Mouse (Mus musculus) skeletal muscle tissue, adult 2 months (tissue): Measurements from ENCODE around the gene Apob.
"Not testable (repeated sequence)": the region's sequence is repeated elsewhere in the genome, so short reads cannot be mapped to it uniquely, and the experiment has no call there.

Experiments used
- DNase-seq: peaks from one replicate; pipeline ENCODE4 v3.0.0-alpha.2; 2012; ENCODE audit warnings: low read depth, low spot score

The Apob gene

DNA sequence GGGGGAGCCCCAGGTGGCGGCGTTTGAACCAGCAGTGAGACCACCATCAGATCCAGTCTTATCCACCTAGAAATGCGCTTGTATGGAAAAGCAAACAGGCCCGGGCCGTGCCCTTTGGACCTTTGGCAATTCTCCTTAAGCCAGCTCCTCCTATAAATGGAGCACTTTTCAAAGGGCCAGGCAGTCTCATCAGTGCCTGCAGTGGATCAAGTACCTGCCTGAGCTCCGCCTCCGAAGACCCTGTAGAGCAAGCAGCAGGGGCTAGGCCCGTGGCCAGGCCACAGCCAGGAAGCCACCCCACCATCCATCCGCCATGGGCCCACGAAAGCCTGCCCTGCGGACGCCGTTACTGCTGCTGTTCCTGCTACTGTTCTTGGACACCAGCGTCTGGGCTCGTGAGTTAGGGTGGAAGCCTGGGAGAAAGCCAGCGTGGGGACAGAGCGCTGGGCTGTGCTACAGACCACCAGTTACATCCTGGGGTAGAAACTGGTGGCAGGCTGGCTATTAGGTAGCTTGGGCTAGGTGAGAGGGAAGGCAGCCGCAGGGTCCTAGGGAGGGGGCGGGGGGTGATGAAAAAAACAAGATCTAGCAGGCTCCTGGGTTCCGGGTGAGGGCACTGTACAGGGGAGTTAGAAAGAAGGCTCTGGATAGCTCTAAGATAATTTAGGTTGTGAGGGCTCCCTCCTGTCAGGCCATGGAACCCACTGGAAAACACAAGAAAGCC lies at the start of gene Apob:
TSS of gene Apob (plus strand) at position 183 of the 724 bp plus-strand sequence.
- DNase-seq, result no peak

DNA sequence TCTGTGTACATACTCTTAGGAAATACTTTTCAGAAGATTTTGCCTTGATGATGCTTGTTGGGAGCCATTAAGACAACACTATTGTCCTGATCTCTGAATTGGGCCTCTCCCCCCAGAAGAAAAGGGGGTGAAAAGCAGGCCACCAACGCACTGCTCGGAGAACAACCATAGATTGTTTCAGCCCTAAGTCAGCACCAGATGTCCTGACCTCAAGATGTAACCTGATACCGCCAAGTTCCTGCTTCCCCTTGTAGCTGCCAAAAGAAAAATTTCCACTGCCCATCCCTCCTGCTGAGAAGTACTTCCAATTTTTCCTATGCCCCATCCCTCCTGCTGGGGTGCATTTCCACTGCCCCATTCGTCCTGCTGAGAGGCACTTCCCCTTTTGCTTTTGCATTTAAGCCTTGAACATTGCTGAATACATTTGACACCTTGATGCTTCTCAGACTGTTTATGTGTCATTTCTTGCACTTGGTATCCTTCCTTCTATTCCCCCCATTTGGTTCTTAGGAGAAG lies 45.0 kb upstream of the Apob start:
- no peak for DNase-seq

DNA sequence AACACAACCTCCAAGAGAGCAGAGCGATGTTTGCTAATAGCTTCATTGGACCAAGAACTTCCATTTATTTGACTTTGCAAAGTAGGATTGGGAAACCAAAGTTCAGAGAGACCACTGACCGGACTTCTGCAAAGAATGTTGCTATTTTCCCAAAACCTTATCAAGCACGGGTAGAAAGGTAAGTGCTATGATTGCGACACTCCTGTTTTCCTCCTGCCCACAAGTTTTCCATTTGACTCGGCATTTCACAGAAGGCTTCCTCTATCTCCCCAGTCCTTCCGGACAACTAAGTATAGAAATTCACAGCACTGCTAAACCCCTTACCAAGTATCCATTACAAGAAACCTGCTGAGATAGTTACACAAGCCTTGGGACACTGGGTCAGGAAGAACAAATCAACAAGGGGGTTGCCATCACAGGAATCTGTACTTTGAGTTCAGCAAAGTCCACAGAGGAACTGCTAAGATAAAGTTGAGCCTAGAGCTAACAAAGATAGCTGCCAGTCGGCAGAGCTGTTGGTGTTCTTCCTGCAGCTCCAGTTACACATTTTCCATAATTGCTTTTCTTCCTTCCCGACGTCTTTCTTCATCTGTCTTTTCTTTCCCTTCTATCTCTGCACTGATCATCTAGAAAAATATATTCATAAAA lies 27.2 kb upstream of the Apob start:
- DNase-seq, result no peak

DNA sequence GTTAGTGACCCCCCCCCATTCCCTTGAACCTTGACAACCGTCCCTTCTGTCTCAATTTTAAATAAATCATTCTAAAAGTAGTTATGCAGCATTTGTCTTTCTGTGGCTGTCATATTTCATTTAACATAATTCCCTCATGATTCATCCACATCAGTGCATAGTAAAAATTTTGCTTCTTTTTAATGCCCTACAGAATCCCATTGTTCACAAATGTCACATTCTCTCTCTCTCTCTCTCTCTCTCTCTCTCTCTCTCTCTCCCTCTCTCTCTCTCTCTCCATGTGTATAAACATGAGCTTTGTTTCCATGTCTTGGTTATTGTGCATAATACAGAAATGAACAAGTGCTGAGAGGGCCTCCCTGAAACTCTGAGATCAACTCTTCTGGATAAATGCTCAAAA lies 18.6 kb upstream of the Apob start:
- no peak for DNase-seq

DNA sequence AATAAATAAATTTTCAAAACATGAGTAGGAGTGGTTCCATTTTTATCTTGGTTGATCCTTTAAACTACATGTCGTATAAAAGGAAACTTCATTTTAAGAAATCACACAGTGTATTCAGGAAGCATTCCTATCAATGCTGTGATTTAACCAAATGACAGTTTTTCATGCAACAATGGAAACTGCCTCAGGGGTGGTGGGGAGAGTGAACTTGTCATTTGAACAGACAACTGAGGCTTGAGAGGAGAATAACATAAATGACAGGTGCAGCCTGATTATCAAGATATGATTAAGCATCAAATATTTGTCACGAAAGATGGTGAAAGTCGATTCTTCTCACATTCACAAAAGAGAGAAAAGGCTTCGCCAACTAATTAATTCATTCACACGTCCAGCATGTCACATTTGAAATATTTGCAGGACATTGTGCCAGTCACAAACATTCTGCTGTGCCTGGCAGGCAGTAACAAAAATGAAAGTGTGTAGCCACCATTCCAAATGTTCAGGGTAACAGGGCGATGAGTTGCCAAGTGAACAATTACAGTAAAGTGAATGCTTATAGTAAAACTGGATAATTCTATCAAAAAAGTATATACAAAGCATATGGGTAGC lies 18.0 kb upstream of the Apob start:
- no peak for DNase-seq

DNA sequence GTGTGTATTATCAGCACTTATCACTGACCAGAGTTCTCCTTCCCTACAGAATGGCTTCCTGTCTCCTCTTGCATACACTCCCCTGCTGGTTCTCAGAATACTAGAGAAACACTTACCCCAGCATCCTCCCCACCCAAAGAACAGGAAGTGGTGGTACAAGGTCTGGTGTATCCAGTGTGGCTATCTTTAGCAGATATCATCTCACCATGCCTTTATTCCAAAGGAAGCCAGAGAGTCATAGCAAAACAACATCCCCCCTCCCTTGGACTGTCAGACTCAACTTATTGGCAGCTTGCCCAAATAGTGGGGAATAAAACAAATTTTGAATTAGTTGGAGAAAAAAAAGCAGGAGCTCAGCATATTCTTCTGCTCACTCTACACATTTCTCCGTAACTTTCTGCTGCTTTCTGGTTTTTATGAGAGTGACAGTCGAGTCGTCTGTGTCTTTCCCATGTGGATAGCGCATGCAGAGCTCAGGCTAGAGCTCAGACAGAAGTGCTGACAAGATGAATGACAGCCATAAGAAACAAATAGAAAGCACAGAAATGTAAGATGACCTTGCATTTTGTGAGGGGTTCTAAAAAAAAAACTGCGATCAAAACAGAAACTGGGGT lies 15.0 kb upstream of the Apob start:
- DNase-seq, result no peak

DNA sequence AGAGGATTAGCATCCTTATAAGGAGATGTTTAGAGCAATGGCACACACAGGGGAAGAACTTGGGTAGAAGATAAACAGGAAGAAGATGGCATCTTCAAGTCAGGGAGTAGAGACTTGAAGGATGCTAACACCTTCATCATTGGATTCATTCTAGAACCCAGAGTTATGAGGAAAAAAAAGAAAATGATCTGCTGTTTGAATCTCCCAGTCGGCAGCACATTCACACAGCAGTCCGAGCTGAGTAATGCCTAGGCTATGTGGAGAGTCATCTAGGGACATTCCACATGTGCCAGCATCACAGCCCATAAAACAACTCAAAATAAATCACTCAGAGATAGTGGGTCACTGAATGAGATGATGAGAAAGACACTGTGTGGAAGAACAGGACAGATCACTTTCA lies 10.2 kb upstream of the Apob start:
- no peak for DNase-seq

DNA sequence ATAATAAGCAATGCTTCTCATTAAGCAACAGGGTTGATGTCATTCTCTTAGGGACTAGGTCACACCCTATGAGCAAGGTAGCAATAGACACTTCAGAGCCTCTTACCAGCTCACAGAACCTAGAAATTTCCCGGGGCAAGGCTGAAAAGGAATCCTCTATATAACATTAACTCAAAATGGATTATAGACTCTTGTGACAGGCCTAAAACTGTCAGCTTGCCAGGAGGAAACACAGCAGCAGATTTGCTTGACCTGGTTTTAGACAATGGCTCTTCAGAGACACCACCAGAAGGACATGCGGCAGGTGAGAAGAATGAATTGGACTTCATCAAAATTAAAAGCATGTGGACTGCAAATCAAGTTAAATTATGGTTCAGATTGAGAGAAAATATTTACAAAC lies 7.1 kb upstream of the Apob start:
- DNase-seq, result no peak

DNA sequence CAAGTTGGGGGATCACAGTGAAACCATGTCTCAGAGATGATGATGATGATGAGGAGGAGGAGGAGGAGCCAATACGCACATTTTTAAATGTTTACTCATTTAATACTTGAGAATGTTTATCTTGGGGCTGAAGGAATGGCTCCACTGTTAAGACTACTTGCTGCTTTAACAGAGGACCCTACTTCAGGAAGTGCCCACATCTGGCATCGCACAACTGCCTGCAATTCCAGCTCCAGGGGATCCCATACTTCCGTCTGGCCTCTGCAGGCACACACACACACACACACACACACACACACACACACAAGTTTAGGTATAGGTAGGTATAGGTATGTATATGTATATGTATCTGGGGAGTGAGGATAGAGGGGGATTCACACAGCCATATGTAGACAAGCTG lies 6.6 kb upstream of the Apob start:
- no peak for DNase-seq

DNA sequence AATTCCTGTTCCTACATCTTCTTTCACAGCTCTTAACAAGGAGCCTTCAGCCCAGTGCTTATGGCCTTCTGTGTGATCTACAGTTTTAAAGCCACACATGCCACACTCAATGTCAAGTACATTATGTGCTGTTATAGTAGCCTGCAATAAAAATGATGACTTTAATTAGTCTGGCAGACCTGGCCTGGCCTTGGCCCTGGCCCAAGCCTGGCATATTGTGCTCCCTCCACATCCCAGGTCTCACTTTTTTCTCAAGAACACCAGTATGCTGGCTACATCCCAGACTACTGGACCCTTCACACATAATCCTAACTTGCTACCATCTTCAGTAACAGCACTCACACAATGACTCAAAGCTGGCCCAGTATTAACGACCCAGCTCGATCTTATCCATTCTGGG lies 5.7 kb upstream of the Apob start:
- DNase-seq, result no peak

DNA sequence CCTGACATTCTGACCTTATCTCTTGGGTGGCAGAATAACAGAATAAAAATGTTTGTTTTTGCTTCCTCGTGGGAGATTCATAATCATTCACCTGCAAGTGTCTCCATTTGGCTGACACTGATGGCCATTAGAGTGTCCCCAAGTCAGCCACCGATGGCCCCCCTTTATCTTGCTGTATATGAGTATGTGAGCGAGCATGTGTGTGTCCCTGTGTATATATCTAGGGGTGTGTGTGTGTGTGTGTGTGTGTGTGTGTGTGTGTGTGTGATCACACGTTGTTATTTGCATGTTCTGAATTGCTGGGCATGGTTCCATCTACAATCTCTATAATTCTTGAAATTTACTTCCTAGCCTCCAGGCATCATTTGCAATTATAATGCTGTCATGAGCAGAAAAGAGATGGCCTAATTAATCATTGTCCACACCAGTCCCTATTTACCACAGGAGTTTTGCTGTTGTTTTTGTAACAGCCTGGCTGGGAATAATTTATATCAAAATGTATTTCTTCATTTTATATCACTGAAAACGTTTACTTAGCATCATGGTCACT lies 3.6 kb upstream of the Apob start:
- no peak for DNase-seq

DNA sequence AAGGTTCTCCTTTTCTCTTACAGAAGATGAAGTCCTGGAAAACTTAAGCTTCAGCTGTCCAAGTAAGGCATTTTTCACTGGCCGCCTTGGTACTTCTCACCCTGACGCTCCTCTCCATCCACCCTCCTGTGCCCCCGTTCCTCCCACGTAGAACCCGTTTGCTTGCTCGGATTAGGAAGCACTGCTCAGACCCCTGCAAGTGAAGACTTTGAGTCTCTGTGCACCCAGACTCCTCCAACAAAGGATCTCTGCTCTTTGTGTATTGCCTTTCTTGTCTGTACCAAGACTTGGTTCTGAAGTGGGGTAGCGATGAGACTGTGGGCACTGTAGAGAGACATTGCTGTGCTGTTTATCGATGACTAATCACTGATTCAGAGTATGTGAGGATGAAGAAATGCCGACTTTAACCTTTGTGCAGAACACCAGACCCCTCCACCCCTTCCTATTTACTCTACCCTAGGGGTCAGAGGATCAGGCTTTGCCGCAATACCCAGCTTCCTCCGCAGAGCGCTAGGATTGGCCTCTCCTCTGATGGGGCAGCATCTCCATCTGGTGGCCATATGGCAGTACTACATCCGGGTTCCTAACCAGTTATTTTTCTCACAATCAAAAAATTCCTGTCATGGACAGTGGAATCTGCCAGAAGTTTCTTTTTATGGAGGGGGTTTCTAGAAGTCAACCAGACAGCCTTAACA lies 889 bp downstream of the Apob start:
- DNase-seq, result peak; percentile 4

DNA sequence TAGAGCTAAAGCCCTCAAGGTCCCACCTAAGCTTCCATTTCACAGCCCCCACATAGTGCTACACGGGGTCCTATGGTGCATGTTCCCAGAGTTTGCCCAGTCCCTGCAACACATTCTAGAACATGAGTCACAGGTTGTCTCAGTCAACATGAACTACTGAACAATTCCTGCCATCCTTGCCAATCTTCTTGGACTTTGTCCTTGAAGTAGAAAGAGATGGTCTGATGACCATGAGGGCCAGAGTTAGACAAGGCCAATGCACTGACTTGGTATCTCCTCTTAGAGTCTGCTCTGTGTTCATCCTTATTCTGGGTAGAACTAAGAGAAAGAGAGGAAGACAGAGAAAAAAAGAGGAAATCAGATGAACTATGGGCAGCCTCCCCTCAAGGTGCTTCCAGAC lies 7.0 kb downstream of the Apob start:
- no peak for DNase-seq

DNA sequence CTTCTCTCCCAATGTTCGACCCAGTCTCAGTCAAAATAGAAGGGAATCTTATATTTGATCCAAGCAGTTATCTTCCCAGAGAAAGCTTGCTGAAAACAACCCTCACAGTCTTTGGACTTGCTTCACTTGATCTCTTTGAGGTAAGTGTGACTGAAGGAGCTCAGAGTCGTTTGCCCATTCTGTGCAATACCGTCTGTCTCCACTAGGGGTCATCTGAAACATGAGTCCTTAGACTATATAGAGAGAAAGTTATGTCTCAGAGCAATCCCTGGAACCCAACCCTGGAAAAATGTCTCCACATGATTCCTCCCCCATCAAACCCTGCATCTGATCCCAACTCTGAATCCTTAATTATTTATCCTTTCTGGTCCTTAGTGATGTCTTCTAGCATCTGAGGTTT lies 13.4 kb downstream of the Apob start:
- peak; percentile 18 for DNase-seq

DNA sequence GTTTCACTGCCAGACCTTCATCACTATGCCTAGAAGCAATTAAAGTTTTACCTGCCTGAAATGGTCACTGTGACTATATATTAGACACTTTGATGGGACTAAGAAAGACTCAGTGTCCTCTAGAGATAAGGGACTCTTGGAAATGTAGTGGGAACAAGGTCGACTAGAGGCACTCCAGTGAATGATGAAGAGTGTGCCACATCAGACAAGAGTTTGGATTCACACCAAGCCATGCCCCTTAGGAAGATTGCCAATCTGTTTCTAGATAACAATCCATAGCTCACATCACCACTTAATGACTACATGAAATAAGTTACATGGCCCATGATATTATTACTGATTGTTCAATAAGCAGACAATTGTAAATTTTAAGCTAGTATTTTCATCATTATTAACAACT lies 14.1 kb downstream of the Apob start:
- no peak for DNase-seq

DNA sequence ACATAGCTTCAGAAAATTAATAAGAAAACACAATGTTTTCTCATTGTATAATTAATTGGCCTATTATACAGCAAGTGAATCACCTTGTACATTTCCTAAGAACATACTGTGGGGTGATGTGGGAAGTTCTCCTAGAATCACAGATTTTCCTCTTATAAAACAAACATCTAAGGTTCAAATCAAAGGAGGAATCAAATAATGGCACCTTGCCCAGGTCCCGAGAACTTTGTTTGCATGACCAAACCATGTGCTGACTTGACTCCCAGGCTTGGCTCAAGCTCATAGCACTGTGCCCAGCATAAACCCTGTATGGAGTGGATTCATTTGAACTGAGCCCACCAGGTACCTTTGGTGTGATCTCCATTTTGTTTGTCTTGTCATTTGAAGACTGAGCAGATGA lies 43.5 kb downstream of the Apob start:
- DNase-seq, result no peak

DNA sequence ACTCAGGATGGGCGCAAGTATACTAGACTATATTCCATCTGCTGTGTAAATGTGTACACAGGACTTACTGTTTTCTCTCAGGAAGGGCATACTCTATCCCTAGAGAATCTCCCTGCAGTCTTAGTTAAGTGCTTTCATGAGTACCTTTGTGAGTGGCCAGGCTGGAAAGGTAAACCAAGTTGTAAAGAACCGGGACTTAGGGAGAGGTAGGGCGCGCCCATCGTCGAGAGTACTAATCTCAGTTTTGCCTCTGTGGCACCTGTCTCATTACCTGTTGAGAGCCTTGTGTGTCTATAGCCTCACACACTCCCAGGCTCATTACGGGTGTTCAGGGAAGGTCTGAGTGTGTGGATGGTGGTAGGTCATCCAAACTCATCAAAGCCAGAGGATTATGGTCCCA lies 52.1 kb downstream of the Apob start:
- DNase-seq, result no peak

DNA sequence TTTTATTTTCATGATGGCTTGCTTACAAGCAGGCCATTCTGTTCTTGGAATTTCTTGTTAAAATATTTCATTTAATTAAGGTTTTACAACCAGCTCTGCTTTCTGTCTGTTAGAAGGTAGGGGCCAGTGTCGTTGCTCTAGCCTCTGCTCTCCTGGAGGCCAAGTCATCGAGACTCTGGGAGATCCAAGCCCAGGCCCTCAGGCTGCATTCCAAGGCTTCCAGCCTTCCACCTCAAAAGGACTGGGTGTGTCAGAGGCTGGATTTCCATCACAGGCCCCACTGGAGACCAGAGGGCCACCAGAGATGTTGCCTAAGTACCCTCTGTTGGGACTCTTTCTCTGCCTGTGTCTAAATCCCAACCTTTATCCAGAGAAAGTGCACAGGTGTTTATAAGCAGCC lies 52.6 kb downstream of the Apob start:
- DNase-seq, result no peak

DNA sequence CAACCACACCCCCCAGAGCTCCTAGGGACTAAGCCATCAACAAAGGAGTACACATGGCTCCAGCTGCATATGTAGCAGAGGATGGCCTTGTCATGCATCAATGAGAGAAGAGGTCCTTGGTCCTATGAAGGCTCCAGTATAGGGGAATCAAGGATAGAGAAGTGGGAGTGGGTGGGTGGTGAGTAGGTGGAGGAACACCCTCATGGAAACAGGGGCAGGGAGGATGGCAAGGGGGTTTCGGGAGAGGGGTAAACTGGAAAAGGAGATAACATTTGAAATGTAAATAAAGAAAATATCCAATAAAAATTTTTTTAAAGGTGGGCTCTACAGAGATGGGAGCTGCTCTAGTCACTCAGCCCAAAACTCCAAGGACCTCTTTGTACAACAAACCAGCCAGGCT lies 53.7 kb downstream of the Apob start:
- DNase-seq, result not testable (repeated sequence)

DNA sequence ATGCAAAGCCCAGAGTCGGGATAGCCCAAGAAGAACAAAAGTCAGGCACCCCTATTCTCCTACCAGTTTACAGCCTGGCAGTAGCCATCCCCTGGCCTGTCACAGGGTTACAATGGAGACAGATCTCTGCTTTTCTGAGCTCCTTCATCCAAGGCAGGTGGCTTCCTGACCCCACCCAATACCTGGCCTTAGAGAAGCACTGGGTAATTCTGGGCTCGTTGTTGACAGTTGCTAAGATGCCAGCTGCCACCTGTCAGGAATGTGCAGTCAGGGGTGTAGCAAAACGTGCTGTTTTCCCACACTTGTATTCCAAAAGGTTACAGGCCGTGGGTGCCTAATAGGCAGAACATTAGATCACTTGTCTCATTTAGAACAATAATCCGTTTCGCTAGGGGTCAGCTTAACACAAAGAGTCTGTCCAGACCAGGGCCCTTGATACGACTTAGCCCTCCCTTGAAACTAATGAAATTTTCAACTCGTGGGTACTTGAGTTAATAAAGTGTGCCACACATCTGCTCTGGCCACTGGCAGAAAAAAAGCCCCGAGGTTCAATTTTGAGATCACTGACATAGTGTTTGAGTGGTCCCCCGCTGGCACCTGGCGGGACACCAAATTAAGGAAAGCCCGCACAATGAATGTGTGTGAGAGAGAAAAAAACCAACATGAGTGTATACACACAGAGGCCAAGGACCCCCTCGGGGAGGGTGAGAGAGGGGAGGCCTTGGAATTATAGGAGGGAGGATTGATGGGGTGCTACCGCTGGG lies 54.3 kb downstream of the Apob start:
- DNase-seq, result no peak

DNA sequence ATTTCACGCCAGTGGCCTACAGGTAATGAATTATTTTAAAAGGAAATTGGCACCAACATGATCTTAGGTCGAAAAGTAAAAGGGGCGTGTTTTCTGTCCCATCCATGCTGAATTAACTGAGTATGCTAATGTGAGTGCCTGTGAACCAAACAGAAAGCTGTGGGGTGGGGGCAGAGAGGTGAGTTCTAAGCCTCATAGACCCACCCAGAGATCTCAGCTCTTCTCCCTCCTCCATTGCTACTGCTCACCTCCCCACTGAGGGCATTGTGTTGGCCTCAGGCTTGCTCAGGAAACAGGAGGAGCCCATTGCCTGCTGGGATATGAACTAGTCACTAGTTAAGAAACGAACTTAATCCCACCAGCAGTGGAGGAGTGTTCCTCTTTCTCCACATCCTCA lies 54.9 kb downstream of the Apob start:
- no peak for DNase-seq
